Mouse (Mus musculus): ENCODE measurements around the gene Cxcl12. TPM values are rescaled to one million over a fixed set of nuclear protein-coding genes. Genes with fewer than 3 reads are reported as not detected.

The Cxcl12 gene
- total and polyA plus RNA-seq, 3 experiments: 0.11 TPM; not detected in 2

GRCm38 (mm10) chr6:117169910-117170747 lies 1.8 kb downstream of the Cxcl12 start:
- ATAC-seq (ENCODE audit: extremely low read depth, insufficient number of reproducible peaks, low FRiP score, poor library complexity, severe bottlenecking): no peak
- no peak for DNase-seq (ENCODE audit: low spot score)
- Histone ChIP-seq H3K27me3 (ENCODE audit: insufficient read depth, low read length) (no peaks in the 10 kb centered on the region; the same call in 1 of the 2 replicates), H3K4me3 (ENCODE audit: low read depth, low read length) (no peak overlapping the region), H3K36me3 (replicated peaks) (no peaks in the 10 kb centered on the region), H3K4me1 (ENCODE audit: insufficient read depth, low read depth, low read length) (no peaks in the 10 kb centered on the region), H3K9me3 (replicated peaks) (peaks cover 81% of the 10 kb centered on the region)
- TF ChIP-seq GATA1 (IDR thresholded peaks at IDR 0.05; ENCODE audit: borderline replicate concordance, low read length): no peak
- no peak for TF ChIP-seq GATA2 (IDR thresholded peaks at IDR 0.05; ENCODE audit: borderline replicate concordance, low read depth, low read length)
- no peak for TF ChIP-seq POLR2AphosphoS5 (IDR thresholded peaks at IDR 0.05; ENCODE audit: insufficient replicate concordance, low read depth, low read length)
- no peak for TF ChIP-seq TAL1 (conservative IDR thresholded peaks at IDR 0.05; ENCODE audit: low read depth, low read length)
- no peak for TF ChIP-seq CTCF (IDR thresholded peaks at IDR 0.05; ENCODE audit: low read depth, low read length)

GRCm38 (mm10) chr6:117172358-117172757 lies 4.0 kb downstream of the Cxcl12 start:
- no peaks in the 10 kb centered on the region; the same call in 1 of the 2 replicates for H3K27me3 ChIP-seq (ENCODE audit: insufficient read depth, low read length)
- no peak for ATAC-seq (ENCODE audit: extremely low read depth, insufficient number of reproducible peaks, low FRiP score, poor library complexity, severe bottlenecking)
- TF ChIP-seq TAL1 (conservative IDR thresholded peaks at IDR 0.05; ENCODE audit: low read depth, low read length) (no peak), GATA2 (IDR thresholded peaks at IDR 0.05; ENCODE audit: borderline replicate concordance, low read depth, low read length) (no peak), GATA1 (IDR thresholded peaks at IDR 0.05; ENCODE audit: borderline replicate concordance, low read length) (no peak), POLR2AphosphoS5 (IDR thresholded peaks at IDR 0.05; ENCODE audit: insufficient replicate concordance, low read depth, low read length) (no peak), CTCF (IDR thresholded peaks at IDR 0.05; ENCODE audit: low read depth, low read length) (no peak)
- peaks cover 78% of the 10 kb centered on the region for H3K9me3 ChIP-seq (replicated peaks)
- no peak overlapping the region for H3K4me3 ChIP-seq (ENCODE audit: low read depth, low read length)
- no peaks in the 10 kb centered on the region for H3K4me1 ChIP-seq (ENCODE audit: insufficient read depth, low read depth, low read length)
- H3K36me3 ChIP-seq (replicated peaks): no peaks in the 10 kb centered on the region
- no peak for DNase-seq (ENCODE audit: low spot score)

GRCm38 (mm10) chr6:117173876-117174275 lies 5.5 kb downstream of the Cxcl12 start:
- TF ChIP-seq GATA2 (IDR thresholded peaks at IDR 0.05; ENCODE audit: borderline replicate concordance, low read depth, low read length): no peak
- no peak for TF ChIP-seq CTCF (IDR thresholded peaks at IDR 0.05; ENCODE audit: low read depth, low read length)
- TF ChIP-seq TAL1 (conservative IDR thresholded peaks at IDR 0.05; ENCODE audit: low read depth, low read length): no peak
- TF ChIP-seq GATA1 (IDR thresholded peaks at IDR 0.05; ENCODE audit: borderline replicate concordance, low read length): no peak
- TF ChIP-seq POLR2AphosphoS5 (IDR thresholded peaks at IDR 0.05; ENCODE audit: insufficient replicate concordance, low read depth, low read length): no peak
- H3K4me3 ChIP-seq (ENCODE audit: low read depth, low read length): no peak overlapping the region
- H3K27me3 ChIP-seq (ENCODE audit: insufficient read depth, low read length): no peaks in the 10 kb centered on the region; the same call in 1 of the 2 replicates
- H3K4me1 ChIP-seq (ENCODE audit: insufficient read depth, low read depth, low read length): no peaks in the 10 kb centered on the region
- no peaks in the 10 kb centered on the region for H3K36me3 ChIP-seq (replicated peaks)
- no peak for ATAC-seq (ENCODE audit: extremely low read depth, insufficient number of reproducible peaks, low FRiP score, poor library complexity, severe bottlenecking)
- H3K9me3 ChIP-seq (replicated peaks): peaks cover 78% of the 10 kb centered on the region
- DNase-seq (ENCODE audit: low spot score): no peak

- no peak for TF ChIP-seq GATA2 (IDR thresholded peaks at IDR 0.05; ENCODE audit: borderline replicate concordance, low read depth, low read length)
- no peak for TF ChIP-seq POLR2AphosphoS5 (IDR thresholded peaks at IDR 0.05; ENCODE audit: insufficient replicate concordance, low read depth, low read length)
- TF ChIP-seq CTCF (IDR thresholded peaks at IDR 0.05; ENCODE audit: low read depth, low read length): no peak
- no peak for TF ChIP-seq TAL1 (conservative IDR thresholded peaks at IDR 0.05; ENCODE audit: low read depth, low read length)
- no peak for TF ChIP-seq GATA1 (IDR thresholded peaks at IDR 0.05; ENCODE audit: borderline replicate concordance, low read length)
- no peaks in the 10 kb centered on the region for H3K36me3 ChIP-seq (replicated peaks)
- no peaks in the 10 kb centered on the region for H3K27me3 ChIP-seq (ENCODE audit: insufficient read depth, low read length)
- peaks cover 76% of the 10 kb centered on the region for H3K9me3 ChIP-seq (replicated peaks)
- H3K4me3 ChIP-seq (ENCODE audit: low read depth, low read length): no peak overlapping the region
- no peak for ATAC-seq (ENCODE audit: extremely low read depth, insufficient number of reproducible peaks, low FRiP score, poor library complexity, severe bottlenecking)
- no peaks in the 10 kb centered on the region for H3K4me1 ChIP-seq (ENCODE audit: insufficient read depth, low read depth, low read length)
- DNase-seq (ENCODE audit: low spot score): no peak
These were observed 6.9 kb downstream of the Cxcl12 start for GRCm38 (mm10) chr6:117175113-117175793.

GRCm38 (mm10) chr6:117176406-117176805 lies 8.1 kb downstream of the Cxcl12 start:
- ATAC-seq (ENCODE audit: extremely low read depth, insufficient number of reproducible peaks, low FRiP score, poor library complexity, severe bottlenecking) (no peak), DNase-seq (ENCODE audit: low spot score) (no peak)
- Histone ChIP-seq H3K4me3 (ENCODE audit: low read depth, low read length) (no peak overlapping the region), H3K27me3 (ENCODE audit: insufficient read depth, low read length) (no peaks in the 10 kb centered on the region), H3K36me3 (replicated peaks) (no peaks in the 10 kb centered on the region), H3K9me3 (replicated peaks) (peaks cover 78% of the 10 kb centered on the region), H3K4me1 (ENCODE audit: insufficient read depth, low read depth, low read length) (no peaks in the 10 kb centered on the region)
- TF ChIP-seq GATA1 (IDR thresholded peaks at IDR 0.05; ENCODE audit: borderline replicate concordance, low read length) (no peak), CTCF (IDR thresholded peaks at IDR 0.05; ENCODE audit: low read depth, low read length) (no peak), POLR2AphosphoS5 (IDR thresholded peaks at IDR 0.05; ENCODE audit: insufficient replicate concordance, low read depth, low read length) (no peak), TAL1 (conservative IDR thresholded peaks at IDR 0.05; ENCODE audit: low read depth, low read length) (no peak), GATA2 (IDR thresholded peaks at IDR 0.05; ENCODE audit: borderline replicate concordance, low read depth, low read length) (no peak)

GRCm38 (mm10) chr6:117180303-117180702 lies 12.0 kb downstream of the Cxcl12 start:
- no peak for ATAC-seq (ENCODE audit: extremely low read depth, insufficient number of reproducible peaks, low FRiP score, poor library complexity, severe bottlenecking)
- H3K27me3 ChIP-seq (ENCODE audit: insufficient read depth, low read length): no peaks in the 10 kb centered on the region
- no peaks in the 10 kb centered on the region for H3K4me1 ChIP-seq (ENCODE audit: insufficient read depth, low read depth, low read length)
- H3K4me3 ChIP-seq (ENCODE audit: low read depth, low read length): no peak overlapping the region
- H3K36me3 ChIP-seq (replicated peaks): no peaks in the 10 kb centered on the region
- DNase-seq (ENCODE audit: low spot score): no peak
- TF ChIP-seq GATA1 (IDR thresholded peaks at IDR 0.05; ENCODE audit: borderline replicate concordance, low read length): no peak
- H3K9me3 ChIP-seq (replicated peaks): peaks cover 75% of the 10 kb centered on the region

Measured in G1E (cell line).